Mouse (Mus musculus): ENCODE data around the gene Paqr7. TPM values are rescaled to one million over a fixed set of nuclear protein-coding genes. Genes with fewer than 3 reads are reported as not detected.
"Not testable (repeated sequence)": the region's sequence is repeated elsewhere in the genome, so short reads cannot be mapped to it uniquely, and the experiment has no call there.

Paqr7 gene
- total RNA-seq, 4 experiments from 2014 or later, result 58.1 to 64.3 (median 61.1) TPM

- not testable (repeated sequence) for DNase-seq (ENCODE audit: low spot score in 2 of 2)
Observed at GRCm38 (mm10) chr4:134498983-134499382, 2.5 kb downstream of the Paqr7 start.

- no peak for DNase-seq (ENCODE audit: low spot score in 2 of 2)
Observed at GRCm38 (mm10) chr4:134501095-134501494, 4.6 kb downstream of the Paqr7 start.

- no peak for DNase-seq (ENCODE audit: low spot score in 2 of 2)
Observed at GRCm38 (mm10) chr4:134503686-134504357, 7.3 kb downstream of the Paqr7 start.

- DNase-seq (ENCODE audit: low spot score in 2 of 2), result no peak
Observed at GRCm38 (mm10) chr4:134505303-134505789, 8.8 kb downstream of the Paqr7 start.

- DNase-seq (ENCODE audit: low spot score in 2 of 2), result no peak
Observed at GRCm38 (mm10) chr4:134505966-134506594, 9.6 kb downstream of the Paqr7 start.

- no peak for DNase-seq (ENCODE audit: low spot score in 2 of 2)
Observed at GRCm38 (mm10) chr4:134506713-134507112, 10.2 kb downstream of the Paqr7 start.

- DNase-seq (ENCODE audit: low spot score in 2 of 2), result no peak
Observed at GRCm38 (mm10) chr4:134510396-134510795, 13.9 kb downstream of the Paqr7 start.

GRCm38 (mm10) chr4:134510845-134511411 lies 14.4 kb downstream of the Paqr7 start, which contains the start of gene Aunip:
Gene Aunip (plus strand): TSS chr4:134510999.
- DNase-seq (ENCODE audit: low spot score in 2 of 2), result peak; percentile 68 to 81

- no peak for DNase-seq (ENCODE audit: low spot score in 2 of 2)
Observed at GRCm38 (mm10) chr4:134511730-134512129, 15.2 kb downstream of the Paqr7 start.

GRCm38 (mm10) chr4:134512798-134513197 lies 16.3 kb downstream of the Paqr7 start:
- DNase-seq (ENCODE audit: low spot score in 2 of 2), result no peak

GRCm38 (mm10) chr4:134514309-134514930 lies 17.9 kb downstream of the Paqr7 start:
- DNase-seq (ENCODE audit: low spot score in 2 of 2), result no peak

GRCm38 (mm10) chr4:134515614-134516013 lies 19.1 kb downstream of the Paqr7 start:
- DNase-seq (ENCODE audit: low spot score in 2 of 2), result no peak

GRCm38 (mm10) chr4:134516981-134517380 lies 20.5 kb downstream of the Paqr7 start:
- DNase-seq (ENCODE audit: low spot score in 2 of 2), result peak in 1 of 2 experiments; percentile 57

GRCm38 (mm10) chr4:134517719-134518118 lies 21.2 kb downstream of the Paqr7 start:
- DNase-seq (ENCODE audit: low spot score in 2 of 2), result no peak

- no peak for DNase-seq (ENCODE audit: low spot score in 2 of 2)
Observed at GRCm38 (mm10) chr4:134518541-134518940, 22.0 kb downstream of the Paqr7 start.

- no peak for DNase-seq (ENCODE audit: low spot score in 2 of 2)
Observed at GRCm38 (mm10) chr4:134519281-134519680, 22.8 kb downstream of the Paqr7 start.

GRCm38 (mm10) chr4:134523447-134523846 lies 26.9 kb downstream of the Paqr7 start:
- DNase-seq (ENCODE audit: low spot score in 2 of 2), result no peak

GRCm38 (mm10) chr4:134525806-134526205 lies 29.3 kb downstream of the Paqr7 start:
- DNase-seq (ENCODE audit: low spot score in 2 of 2), result no peak

GRCm38 (mm10) chr4:134526220-134526619 lies 29.7 kb downstream of the Paqr7 start:
- no peak for DNase-seq (ENCODE audit: low spot score in 2 of 2)

GRCm38 (mm10) chr4:134532928-134533327 lies 36.4 kb downstream of the Paqr7 start:
- DNase-seq (ENCODE audit: low spot score in 2 of 2), result no peak

- DNase-seq (ENCODE audit: low spot score in 2 of 2), result no peak
Observed at GRCm38 (mm10) chr4:134533421-134533820, 36.9 kb downstream of the Paqr7 start.

Data from left cerebral cortex, adult 8-10 months (tissue).